Mouse (Mus musculus) right cerebral cortex, postnatal 36 days (tissue): ENCODE results near the gene Micall2.

Experiments used
- DNase-seq, 2 experiments: peaks; one replicate each; pipeline ENCODE4 v3.0.0; 2022; ENCODE audit warnings: low spot score in 2 of 2, mixed read lengths in 1 of 2

Gene Micall2

GRCm38 (mm10) chr5:139682631-139682977 is 53.5 kb downstream of the Micall2 start:
- no peak for DNase-seq

GRCm38 (mm10) chr5:139681832-139682630 is 54.1 kb downstream of the Micall2 start:
- DNase-seq, result no peak

DNA sequence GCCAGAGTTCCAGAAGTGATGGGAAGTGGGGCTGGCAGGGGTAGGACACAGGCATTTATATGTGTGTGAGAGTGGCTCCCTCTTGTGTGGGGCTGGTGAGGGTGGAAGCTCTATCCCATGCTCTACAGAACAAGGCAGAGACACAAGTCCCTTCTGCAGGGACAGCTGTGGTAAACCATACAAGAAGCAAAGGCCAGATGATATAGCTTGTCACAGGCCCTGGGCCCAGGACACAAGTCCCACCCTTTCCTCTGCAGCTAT is 60.5 kb downstream of the Micall2 start:
- DNase-seq, result no peak

DNA sequence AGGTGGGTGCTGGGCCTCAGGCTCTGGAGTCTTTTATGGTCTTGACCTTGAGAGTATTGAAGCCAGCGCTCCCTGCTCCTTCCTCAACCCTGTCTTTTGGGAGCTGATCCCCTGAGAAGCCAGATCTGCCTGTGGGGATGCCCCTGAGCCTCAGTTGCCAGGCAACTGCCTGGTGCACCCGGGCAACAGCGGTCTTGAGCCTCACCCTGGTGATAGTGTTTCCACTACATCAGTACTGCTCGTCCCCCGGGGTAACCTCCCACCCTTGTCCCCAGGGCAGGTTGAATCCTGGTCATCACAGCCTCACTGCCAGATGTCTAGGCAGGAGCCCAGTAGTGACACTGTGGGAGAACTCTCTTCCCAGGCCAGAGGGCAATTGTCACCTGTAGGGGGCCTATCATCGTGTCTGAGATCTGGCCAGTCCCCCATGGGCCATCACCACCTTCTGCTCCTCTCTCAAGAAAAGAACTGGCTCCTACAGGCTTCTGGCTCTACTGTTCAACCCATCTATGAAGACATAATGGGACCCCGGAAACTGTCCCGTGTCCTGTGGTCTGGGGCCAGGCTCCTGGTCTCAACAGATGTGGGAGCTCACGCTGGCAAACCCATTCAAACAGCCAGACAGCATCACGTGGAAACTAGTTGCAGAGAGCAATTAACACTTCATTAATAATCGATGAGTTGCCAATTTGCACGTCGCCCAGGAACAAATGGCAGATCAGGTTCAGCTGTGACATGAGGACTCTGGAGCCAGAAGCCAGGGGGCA is 61.0 kb downstream of the Micall2 start:
- DNase-seq, result no peak

DNA sequence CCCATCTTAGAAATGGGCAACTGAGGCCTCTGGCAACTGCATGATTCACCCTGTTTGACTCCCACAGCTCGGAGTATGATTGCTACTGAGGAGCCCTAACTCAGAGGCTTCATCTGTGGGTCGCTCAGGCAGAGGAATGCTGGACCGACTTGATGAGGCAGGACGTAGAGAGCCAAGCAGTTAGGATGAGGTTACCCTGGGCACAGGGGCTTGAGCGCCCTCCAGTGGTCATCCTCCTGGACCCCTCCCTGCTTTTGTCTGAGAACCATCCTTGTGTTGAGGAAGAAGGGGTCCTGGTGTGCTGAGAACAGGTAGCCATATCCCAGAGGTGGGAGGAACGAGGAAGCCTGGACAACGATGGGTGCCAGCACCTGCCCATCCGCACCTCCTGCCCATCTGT is 66.8 kb downstream of the Micall2 start:
- no peak for DNase-seq

DNA sequence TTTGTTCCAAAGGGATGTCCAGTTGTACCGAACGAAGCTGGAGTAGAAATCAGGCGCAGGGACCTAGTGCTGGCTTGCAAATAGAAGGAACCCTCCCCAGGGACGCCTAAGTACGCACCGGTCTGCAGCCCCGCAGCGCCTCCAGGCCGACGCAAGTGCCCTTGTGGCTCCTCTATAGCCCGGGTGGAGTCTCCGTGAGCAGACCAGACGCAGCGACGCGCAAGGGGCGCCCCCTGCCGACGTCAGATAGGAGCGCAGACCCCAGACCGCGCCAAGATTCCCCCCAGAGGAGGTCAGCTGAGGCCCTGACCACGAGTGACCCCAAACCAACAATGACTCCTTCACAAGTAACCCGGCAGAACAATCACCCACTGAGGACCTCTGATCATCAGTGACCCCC is 67.6 kb downstream of the Micall2 start:
- peak in 1 of 2 experiments; percentile 18 for DNase-seq

DNA sequence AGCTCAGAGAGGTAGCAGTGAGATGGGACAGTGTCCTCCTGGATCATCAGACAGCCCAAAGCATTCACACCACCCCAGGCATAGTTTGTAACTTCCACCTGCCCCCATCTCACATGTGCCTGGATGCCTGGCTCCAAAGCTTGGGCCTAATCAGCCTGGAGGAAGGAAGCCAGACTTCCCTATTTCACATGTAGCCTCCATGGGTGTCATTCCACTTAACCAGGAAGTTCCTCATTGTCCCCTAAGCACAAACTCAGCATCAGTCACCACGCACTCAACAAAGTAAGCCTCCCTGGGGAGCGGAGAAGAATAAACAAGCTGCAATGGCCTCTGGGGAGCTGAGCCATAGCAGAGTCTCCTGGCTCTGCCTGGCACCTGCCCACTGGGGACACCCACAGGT is 69.6 kb downstream of the Micall2 start:
- no peak for DNase-seq

GRCm38 (mm10) chr5:139665375-139665774 is 70.8 kb downstream of the Micall2 start:
- no peak for DNase-seq

GRCm38 (mm10) chr5:139661713-139662112 is 74.4 kb downstream of the Micall2 start:
- no peak for DNase-seq

- DNase-seq, result no peak
Observed at GRCm38 (mm10) chr5:139659307-139659706, 76.8 kb downstream of the Micall2 start.

DNA sequence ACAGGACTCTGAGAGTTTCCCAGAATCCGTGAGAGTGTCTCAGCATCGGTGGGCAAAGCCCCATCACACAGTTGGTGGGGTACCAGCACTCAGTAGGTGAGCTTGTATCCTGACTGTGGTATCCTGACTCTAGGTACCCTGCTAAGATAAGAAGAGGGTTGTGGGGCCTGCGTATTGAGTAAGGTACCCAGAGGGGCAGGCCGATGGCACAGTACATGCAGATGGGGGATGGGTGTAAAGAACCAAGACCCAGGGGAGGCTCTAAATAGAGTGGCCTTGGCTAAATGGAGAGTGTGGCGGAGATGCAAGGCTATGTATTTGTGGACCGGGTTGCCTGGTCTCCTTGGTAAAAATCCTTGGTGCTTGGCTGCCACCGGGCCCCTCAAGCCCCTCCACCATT is 77.3 kb downstream of the Micall2 start:
- DNase-seq, result no peak

- DNase-seq, result no peak
Observed at GRCm38 (mm10) chr5:139657959-139658602, 78.1 kb downstream of the Micall2 start.
